In genomic region chr1:24515341-24515740, GRCm38 (mm10) we compare ENCODE assay signal across 20 mouse cellular contexts.
DNase-seq lines count a peak whose midpoint lies in the region; ATAC-seq and TF ChIP-seq lines count a peak whose summit lies in the region.
"Had no signal": no experiment of that assay in that cellular context is flagged by ENCODE, and none has a peak within 500 bp of the region (broad histone marks: within the 10 kb centered on the region; RNA-seq: fewer than 3 reads in every experiment).

No protein-coding gene starts in this region.

- no peaks in the 10 kb centered on the region for H3K36me3 ChIP-seq in forebrain, embryonic 13.5 days (ENCODE audit: poor library complexity, severe bottlenecking)
- no peaks in the 10 kb centered on the region for H3K36me3 ChIP-seq in forebrain, embryonic 10.5 days (replicated peaks)
- no peaks in the 10 kb centered on the region for H3K36me3 ChIP-seq in kidney, adult 2 months (ENCODE audit: control insufficient read depth, insufficient read depth, low read length)
- H3K36me3 ChIP-seq: embryonic facial prominence, embryonic 13.5 days; heart, embryonic 12.5 days; limb, embryonic 13.5 days; liver, embryonic 15.5 days; neural tube, embryonic 15.5 days had no signal

- no peak overlapping the region for H3K4me2 ChIP-seq in forebrain, embryonic 13.5 days
- H3K4me2 ChIP-seq: embryonic facial prominence, embryonic 13.5 days; heart, embryonic 12.5 days; limb, embryonic 13.5 days; liver, embryonic 15.5 days; midbrain, embryonic 11.5 days; neural tube, embryonic 15.5 days had no signal

- H3K27ac ChIP-seq in forebrain, embryonic 13.5 days, result no peak overlapping the region
- no peak overlapping the region for H3K27ac ChIP-seq in forebrain, embryonic 10.5 days
- no peak overlapping the region for H3K27ac ChIP-seq in kidney, adult 2 months (ENCODE audit: insufficient read depth, low read depth, low read length)
- H3K27ac ChIP-seq: embryonic facial prominence, embryonic 13.5 days; kidney, postnatal 0 days; limb, embryonic 13.5 days; liver, embryonic 15.5 days; neural tube, embryonic 15.5 days had no signal

- no peak for TF ChIP-seq CTCF in kidney, adult 2 months (conservative IDR thresholded peaks at IDR 0.05; ENCODE audit: insufficient read depth, insufficient read length, low read depth, low read length)

- H3K4me3 ChIP-seq in forebrain, embryonic 13.5 days, result no peak overlapping the region
- H3K4me3 ChIP-seq in forebrain, embryonic 10.5 days, result no peak overlapping the region
- no peak overlapping the region for H3K4me3 ChIP-seq in kidney, adult 2 months (ENCODE audit: insufficient read depth, low read depth, low read length)
- H3K4me3 ChIP-seq: embryonic facial prominence, embryonic 13.5 days; heart, embryonic 12.5 days; limb, embryonic 13.5 days; liver, embryonic 15.5 days; neural tube, embryonic 15.5 days had no signal

- no peak overlapping the region for H3K9ac ChIP-seq in forebrain, embryonic 13.5 days
- H3K9ac ChIP-seq: embryonic facial prominence, embryonic 13.5 days; heart, embryonic 12.5 days; limb, embryonic 13.5 days; liver, embryonic 15.5 days; neural tube, embryonic 15.5 days had no signal

- no peaks in the 10 kb centered on the region for H3K4me1 ChIP-seq in forebrain, embryonic 13.5 days
- no peaks in the 10 kb centered on the region for H3K4me1 ChIP-seq in forebrain, embryonic 10.5 days
- H3K4me1 ChIP-seq in kidney, adult 2 months (ENCODE audit: control insufficient read depth, insufficient read depth, low read length), result no peaks in the 10 kb centered on the region
- H3K4me1 ChIP-seq: heart, embryonic 12.5 days; limb, embryonic 13.5 days; liver, embryonic 15.5 days; neural tube, embryonic 15.5 days had no signal

- H3K9me3 ChIP-seq in forebrain, embryonic 13.5 days (replicated peaks), result no peaks in the 10 kb centered on the region
- no peaks in the 10 kb centered on the region for H3K9me3 ChIP-seq in forebrain, embryonic 10.5 days
- H3K9me3 ChIP-seq: embryonic facial prominence, embryonic 13.5 days; heart, embryonic 12.5 days; limb, embryonic 13.5 days; liver, embryonic 15.5 days; neural tube, embryonic 15.5 days had no signal

- peak; percentile 87; the same call in 1 of the 2 replicates for ATAC-seq in forebrain, embryonic 13.5 days

- H3K27me3 ChIP-seq in forebrain, embryonic 13.5 days, result no peaks in the 10 kb centered on the region
- no peaks in the 10 kb centered on the region for H3K27me3 ChIP-seq in forebrain, embryonic 10.5 days (ENCODE audit: poor library complexity, severe bottlenecking)
- H3K27me3 ChIP-seq in kidney, adult 2 months (replicated peaks; ENCODE audit: control insufficient read depth, insufficient read depth, low read length), result no peaks in the 10 kb centered on the region
- H3K27me3 ChIP-seq: CH12.LX; embryonic facial prominence, embryonic 13.5 days; heart, embryonic 12.5 days; limb, embryonic 13.5 days; liver, embryonic 15.5 days; neural tube, embryonic 15.5 days had no signal

- no peak for TF ChIP-seq POLR2A in kidney, adult 2 months (IDR thresholded peaks at IDR 0.05; ENCODE audit: low read depth, low read length)

- 83% methylated on average over 5 of the region's 5 CpGs for WGBS in forebrain, embryonic 13.5 days
- WGBS in forebrain, embryonic 10.5 days, result 94% methylated on average over 5 of the region's 5 CpGs
- 89% methylated on average over 5 of the region's 5 CpGs for WGBS in kidney, adult 2 months

- no peak for DNase-seq in forebrain, embryonic 10.5 days (ENCODE audit: extremely low spot score, low spot score)
- DNase-seq in brain, adult 2 months (ENCODE audit: low read depth, low spot score), result peak; percentile 96
- peak; percentile 65 for DNase-seq in cerebellum, adult 8-10 months
- DNase-seq in layer of hippocampus, adult 18-20 months (ENCODE audit: low spot score in 2 of 2), result peak; percentile 34 to 68
- DNase-seq in kidney, adult 2 months, result no peak
- DNase-seq in heart, postnatal 36 days, result no peak
- no peak for DNase-seq in spleen, adult 12 weeks (ENCODE audit: low spot score)
- DNase-seq: adrenal gland, postnatal 14 days; heart, postnatal 4 days; lung, postnatal 36 days; thymus, adult 18-20 months had no signal

- intact Hi-C loops in heart, postnatal 36 days (cut with DNase I), result no loop called here

Comparison
In these comparisons a context has a peak if more than half of its experiments do, and no peak if none do; other contexts are left out.
1. DNase-seq: peak in brain, adult 2 months (single experiment), cerebellum, adult 8-10 months (single experiment) and layer of hippocampus, adult 18-20 months (2 of 2); none in forebrain, embryonic 10.5 days (single experiment), kidney, adult 2 months (single experiment), heart, postnatal 36 days (0 of 2) and spleen, adult 12 weeks (single experiment).